Mouse (Mus musculus) kidney, adult 2 months (tissue): ENCODE data around the gene Lsm10. TPM values are rescaled to one million over a fixed set of nuclear protein-coding genes. Genes with fewer than 3 reads are reported as not detected.
"Not testable (repeated sequence)": the region's sequence is repeated elsewhere in the genome, so short reads cannot be mapped to it uniquely, and the experiment has no call there.

Experiments used
- DNase-seq: peaks from one replicate; pipeline ENCODE4 v3.0.0; 2021
- H3K27ac ChIP-seq: fragments of 200-500 bp; 2 replicates; pipeline ENCODE4 v1.5.1; 2012; ENCODE audit warnings: low read depth, low read length, control low read depth, inconsistent platforms; ENCODE audit not compliant: insufficient read depth
- H3K27me3 ChIP-seq: fragments of 200-500 bp; replicated peaks from 2 replicates; pipeline ENCODE4 v1.6.1; 2012; ENCODE audit warnings: mild to moderate bottlenecking, moderate library complexity, low read length, inconsistent platforms; ENCODE audit not compliant: control insufficient read depth, insufficient read depth
- H3K36me3 ChIP-seq: fragments of 200-500 bp; 2 replicates; pipeline ENCODE4 v1.6.1; 2012; ENCODE audit warnings: mild to moderate bottlenecking, moderate library complexity, low read length, inconsistent platforms; ENCODE audit not compliant: control insufficient read depth, insufficient read depth
- H3K4me1 ChIP-seq: fragments of 200-500 bp; 2 replicates; pipeline ENCODE4 v1.6.1; 2011; ENCODE audit warnings: low read length; ENCODE audit not compliant: control insufficient read depth, insufficient read depth
- H3K4me3 ChIP-seq: fragments of 200-500 bp; 2 replicates; pipeline ENCODE4 v1.5.1; 2011; ENCODE audit warnings: mild to moderate bottlenecking, low read depth, low read length, control low read depth; ENCODE audit not compliant: insufficient read depth
- CTCF ChIP-seq: fragments of 200-500 bp; conservative IDR thresholded peaks from 2 replicates; pipeline ENCODE4 v1.5.1; 2011; ENCODE audit warnings: low read depth, mild to moderate bottlenecking, control low read depth, low read length, moderate library complexity, mixed read lengths; ENCODE audit not compliant: insufficient read depth, insufficient read length
- POLR2A ChIP-seq: fragments of 200-500 bp; IDR thresholded peaks from one replicate; pipeline ENCODE4 v1.6.1; 2011; ENCODE audit warnings: low read depth, low read length, control low read depth
- WGBS: fragments of 180-500 bp; shearing (Covaris S2); methylation state at CpG from one replicate; pipeline ENCODE4 v1.1.7; 2018; 5-methylcytosine and 5-hydroxymethylcytosine counted together
- polyA plus RNA-seq: library from polyadenylated mRNA; depleted of rRNA; stranded (reverse); fragments of >200 nt; gene quantifications from 2 replicates; pipeline ENCODE4 v1.2.3, GENCODE M21; 2012

The Lsm10 gene
- polyA plus RNA-seq, 1 experiment = 36.5 TPM

DNA sequence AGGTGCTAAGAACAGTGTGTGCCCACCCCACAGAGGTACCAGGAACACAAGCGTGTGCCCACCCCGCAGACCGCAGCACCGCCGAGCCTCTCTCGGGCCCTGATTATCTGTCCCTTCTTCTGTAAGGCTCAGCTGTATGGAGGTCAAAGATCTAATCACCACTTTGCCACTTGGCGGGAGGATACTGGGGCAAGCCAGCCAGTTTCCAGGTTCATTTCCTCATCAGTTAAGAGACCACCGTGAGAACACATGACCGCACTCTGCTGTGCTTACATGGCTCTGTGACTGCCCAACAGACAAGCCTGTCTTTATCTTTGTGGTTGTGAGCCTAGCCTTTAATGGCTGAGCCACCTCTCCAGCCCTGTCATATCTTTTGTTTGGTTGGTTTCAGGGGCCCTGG lies 13.4 kb upstream of the Lsm10 start:
- no peaks in the 10 kb centered on the region for H3K27me3 ChIP-seq
- no peak for DNase-seq
- H3K4me3 ChIP-seq = no peak overlapping the region
- no peaks in the 10 kb centered on the region for H3K4me1 ChIP-seq
- no peak overlapping the region for H3K27ac ChIP-seq
- 82% methylated on average over 9 of the region's 9 CpGs for WGBS
- TF ChIP-seq POLR2A (no peak), CTCF (no peak)
- no peaks in the 10 kb centered on the region for H3K36me3 ChIP-seq

DNA sequence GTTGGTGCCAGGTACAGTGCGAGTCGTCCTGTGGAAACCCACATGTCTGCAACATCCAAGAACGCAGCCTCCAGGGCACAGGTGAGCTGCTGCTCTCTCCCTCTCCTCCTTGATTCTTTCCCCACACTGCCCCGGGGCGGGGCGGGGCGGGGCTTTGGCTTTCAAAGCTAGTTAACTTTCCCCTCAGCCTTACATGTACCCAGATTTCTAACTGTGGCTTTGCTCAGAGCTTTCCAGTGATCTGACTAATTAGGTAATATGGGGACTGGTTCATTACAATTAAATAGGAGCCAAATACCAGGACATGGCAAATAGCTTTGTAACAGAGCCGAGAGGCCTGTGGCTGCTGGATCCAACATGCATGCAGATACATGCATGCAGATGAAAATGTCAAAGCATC lies 12.0 kb upstream of the Lsm10 start:
- 77% methylated on average over 8 of the region's 8 CpGs for WGBS
- no peak for DNase-seq
- Histone ChIP-seq H3K36me3 (no peaks in the 10 kb centered on the region), H3K4me1 (no peaks in the 10 kb centered on the region), H3K27ac (no peak overlapping the region), H3K4me3 (no peak overlapping the region), H3K27me3 (no peaks in the 10 kb centered on the region)
- TF ChIP-seq POLR2A (no peak), CTCF (no peak)

DNA sequence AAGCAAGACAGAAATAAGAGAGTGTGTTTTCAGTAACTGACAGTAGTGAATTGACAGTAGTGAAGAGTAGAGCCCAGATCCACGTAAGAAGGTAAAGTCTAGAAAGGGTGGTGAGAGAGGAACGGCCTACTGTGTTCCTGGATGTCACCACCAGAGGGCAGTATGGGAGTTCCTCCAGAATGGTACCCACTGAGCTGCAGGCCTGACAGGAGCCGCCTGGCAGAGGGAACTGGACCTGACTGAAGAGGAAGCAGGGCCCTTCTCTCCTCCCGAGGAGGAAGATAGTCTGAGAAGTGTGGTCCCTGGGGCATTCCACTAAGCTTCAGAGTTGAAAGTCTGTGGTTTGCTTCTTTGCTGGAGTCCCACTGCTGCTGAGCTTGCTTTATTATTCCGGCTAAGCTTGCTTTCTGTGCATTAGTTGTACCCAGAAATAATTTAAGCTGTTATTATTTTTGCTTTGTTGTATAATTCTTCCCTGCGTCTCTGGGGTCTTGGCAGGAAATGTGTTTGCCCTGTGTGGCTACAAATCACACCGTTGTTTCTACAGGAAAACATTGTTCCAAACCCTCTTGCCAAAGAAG lies 10.3 kb upstream of the Lsm10 start:
- Histone ChIP-seq H3K4me1 (peaks cover 4% of the 10 kb centered on the region; the same call in 1 of the 2 replicates), H3K36me3 (no peaks in the 10 kb centered on the region), H3K4me3 (no peak overlapping the region), H3K27ac (peak overlapping the region; percentile 33; the same call in 1 of the 2 replicates), H3K27me3 (no peaks in the 10 kb centered on the region)
- DNase-seq = peak; percentile 89
- 21% methylated on average over 7 of the region's 7 CpGs for WGBS
- TF ChIP-seq POLR2A (no peak), CTCF (peak; percentile 96)

DNA sequence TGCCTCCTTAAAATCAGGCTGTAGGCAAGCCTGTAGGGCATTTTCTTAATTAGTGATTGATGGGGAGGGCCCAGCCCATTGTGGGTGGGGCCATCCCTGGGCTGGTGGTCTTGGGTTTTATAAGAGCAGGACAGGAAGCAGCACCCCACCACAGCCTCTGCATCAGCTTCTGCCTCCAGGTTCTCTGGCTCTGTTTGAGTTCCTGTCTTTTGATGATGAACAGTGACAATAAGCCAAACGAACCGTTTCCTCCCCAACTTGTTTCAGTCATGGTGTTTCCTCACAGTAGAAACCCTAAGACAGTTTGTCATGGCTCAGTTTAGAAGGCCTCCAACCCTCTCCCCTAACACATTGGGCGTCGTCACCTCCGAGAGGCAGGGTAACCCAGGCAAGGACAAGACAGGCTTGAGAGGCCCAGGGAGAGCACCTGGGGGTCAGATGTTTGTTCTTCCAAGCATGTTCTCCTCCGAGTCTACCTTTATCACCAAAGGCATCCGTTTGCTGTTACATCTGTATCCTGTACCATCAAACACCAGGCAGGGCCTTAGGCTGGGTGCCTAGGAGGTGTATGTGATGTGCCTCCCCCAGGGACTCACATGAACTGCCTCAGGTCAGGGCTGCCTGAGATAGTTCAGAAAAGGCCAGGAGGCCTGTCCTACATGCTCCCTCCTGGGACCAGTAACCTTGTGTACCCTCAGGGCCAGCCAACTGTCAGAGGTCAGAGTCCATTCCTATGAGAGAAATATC lies 6.1 kb upstream of the Lsm10 start:
- H3K27ac ChIP-seq = no peak overlapping the region
- H3K4me1 ChIP-seq = peaks cover 4% of the 10 kb centered on the region; the same call in 1 of the 2 replicates
- TF ChIP-seq CTCF = no peak
- TF ChIP-seq POLR2A = no peak
- H3K36me3 ChIP-seq = no peaks in the 10 kb centered on the region
- H3K4me3 ChIP-seq = no peak overlapping the region
- no peaks in the 10 kb centered on the region for H3K27me3 ChIP-seq
- DNase-seq = peak; percentile 70
- WGBS = 65% methylated on average over 7 of the region's 7 CpGs

DNA sequence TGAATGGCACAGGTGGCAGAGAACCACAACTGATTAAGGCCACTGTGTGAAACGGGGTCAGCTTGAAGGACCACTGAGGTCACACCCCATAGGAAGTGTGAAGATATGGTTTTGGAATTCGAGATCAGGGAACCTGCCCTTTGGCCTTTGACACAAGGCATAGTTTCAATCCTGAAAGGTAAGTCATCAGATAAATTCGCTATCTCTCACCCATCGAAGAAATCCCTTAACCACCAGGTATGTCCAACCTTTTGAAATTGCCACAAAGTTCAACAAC lies 5.6 kb upstream of the Lsm10 start:
- Histone ChIP-seq H3K27ac (no peak overlapping the region), H3K4me3 (no peak overlapping the region), H3K4me1 (peaks cover 4% of the 10 kb centered on the region; the same call in 1 of the 2 replicates), H3K36me3 (no peaks in the 10 kb centered on the region), H3K27me3 (no peaks in the 10 kb centered on the region)
- no peak for TF ChIP-seq POLR2A
- no peak for TF ChIP-seq CTCF
- DNase-seq = no peak
- WGBS = 68% methylated on average over 4 of the region's 4 CpGs

DNA sequence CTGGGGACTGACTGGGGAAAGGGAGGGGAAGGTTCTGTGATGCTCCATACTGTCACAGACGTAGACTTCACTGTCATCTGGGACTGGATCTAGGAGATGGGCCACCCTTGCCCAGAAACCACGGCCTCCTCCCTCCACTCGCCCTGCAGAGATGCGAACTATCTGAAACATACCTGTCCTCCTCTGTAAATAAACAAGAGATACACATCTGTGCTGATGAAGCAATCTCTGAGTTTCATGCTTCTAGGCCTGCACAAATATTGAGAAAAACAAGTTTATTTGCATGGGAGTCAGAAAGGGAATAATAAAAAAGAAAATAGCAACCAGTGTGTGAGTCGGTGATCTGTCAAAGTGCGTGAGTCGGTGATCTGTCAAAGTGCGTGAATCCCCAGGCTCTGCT lies 4.5 kb upstream of the Lsm10 start:
- TF ChIP-seq POLR2A = no peak
- no peak for TF ChIP-seq CTCF
- Histone ChIP-seq H3K27me3 (no peaks in the 10 kb centered on the region), H3K4me1 (peaks cover 5% of the 10 kb centered on the region; the same call in 1 of the 2 replicates), H3K36me3 (no peaks in the 10 kb centered on the region), H3K27ac (no peak overlapping the region), H3K4me3 (no peak overlapping the region)
- 88% methylated on average over 8 of the region's 8 CpGs for WGBS
- no peak for DNase-seq

DNA sequence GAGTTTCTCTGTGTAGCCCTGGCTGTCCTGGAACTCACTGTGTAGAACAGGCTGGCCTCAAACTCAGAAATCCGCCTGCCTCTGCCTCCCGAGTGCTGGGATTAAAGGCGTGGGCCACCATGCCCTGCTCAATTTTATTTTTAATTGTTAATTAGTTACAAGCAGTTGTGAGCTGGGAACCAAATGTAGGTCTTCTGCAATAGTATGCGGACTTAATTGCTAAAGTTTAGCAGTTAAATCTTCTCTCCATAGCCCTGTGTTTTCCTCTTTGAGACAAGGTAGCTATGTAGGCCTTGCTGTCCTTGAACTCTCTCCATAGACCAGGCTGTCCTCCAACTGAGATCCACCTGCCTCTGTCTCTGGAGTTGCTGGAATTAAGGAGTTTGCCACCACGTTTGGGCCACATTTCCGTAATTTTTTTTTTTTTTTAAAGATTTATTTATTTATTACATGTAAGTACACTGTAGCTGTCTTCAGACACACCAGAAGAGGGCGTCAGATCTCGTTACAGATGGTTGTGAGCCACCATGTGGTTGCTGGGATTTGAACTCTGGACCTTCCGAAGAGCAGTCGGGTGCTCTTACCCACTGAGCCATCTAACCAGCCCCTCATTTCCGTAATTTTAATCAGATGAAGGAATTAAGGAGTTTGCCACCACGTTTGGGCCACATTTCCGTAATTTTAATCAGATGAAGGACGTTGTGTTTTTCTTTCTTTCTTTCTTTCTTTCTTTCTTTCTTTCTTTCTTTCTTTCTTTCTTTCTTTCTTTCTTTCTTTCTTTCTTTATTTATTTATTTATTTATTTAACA lies 597 bp upstream of the Lsm10 start:
- not testable (repeated sequence) for H3K4me1 ChIP-seq, H3K4me3 ChIP-seq, DNase-seq, H3K27ac ChIP-seq, H3K27me3 ChIP-seq, H3K36me3 ChIP-seq
- WGBS = 53% methylated on average over 14 of the region's 14 CpGs
